Mouse (Mus musculus): ENCODE data around the gene Srrm2.

DNA sequence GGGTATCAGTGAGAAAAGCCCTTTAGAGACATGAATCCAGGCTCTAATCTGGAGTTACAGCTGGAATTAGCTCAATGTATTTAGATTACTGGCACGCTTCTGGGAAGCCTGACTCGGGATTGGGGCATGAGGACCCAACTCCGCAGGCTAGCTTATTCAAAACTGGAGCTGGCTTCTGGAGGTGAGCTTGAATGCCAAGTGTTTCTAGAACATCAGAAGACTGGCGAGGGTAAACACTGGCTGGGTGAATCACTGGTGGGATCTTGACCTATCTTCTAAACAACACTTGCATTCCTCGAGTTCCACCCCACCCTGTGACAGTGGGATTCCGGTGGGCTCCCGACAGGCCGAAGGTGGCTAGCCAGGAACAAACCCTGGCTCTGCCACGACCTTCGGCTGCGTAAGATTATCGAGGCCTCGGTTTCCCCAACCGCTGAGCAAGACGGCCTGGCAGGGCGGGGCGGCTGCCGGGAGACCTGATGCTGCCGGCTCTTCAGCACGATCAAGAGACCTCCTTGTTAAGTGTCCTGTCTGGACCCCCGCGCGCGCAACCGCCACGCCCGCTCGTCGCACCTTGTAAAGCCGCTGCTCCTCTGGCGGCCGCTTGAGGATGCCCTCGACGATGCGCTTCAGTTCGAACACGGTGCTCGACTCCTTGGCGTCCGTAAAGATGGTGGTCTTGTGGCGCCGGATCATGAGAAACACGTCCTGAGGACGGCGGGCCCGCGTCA lies 38.1 kb downstream of the Srrm2 start:
- TF ChIP-seq CTCF (IDR thresholded peaks at IDR 0.05; ENCODE audit: control insufficient read depth, insufficient read depth, insufficient read length) (no peak), MYOD1 (IDR thresholded peaks at IDR 0.05; ENCODE audit: control insufficient read depth, insufficient read length, low read depth) (no peak), FOSL1 (IDR thresholded peaks at IDR 0.05; ENCODE audit: insufficient read depth, low read length, poor library complexity, severe bottlenecking) (no peak), MAX (IDR thresholded peaks at IDR 0.05) (no peak), CEBPB (IDR thresholded peaks at IDR 0.05; ENCODE audit: low read depth) (no peak)
